Mouse (Mus musculus): Measurements from ENCODE around the gene Slc15a5.
"Not testable (repeated sequence)": the region's sequence is repeated elsewhere in the genome, so short reads cannot be mapped to it uniquely, and the experiment has no call there.

Gene Slc15a5

GRCm38 (mm10) chr6:138079816-138080215 is at the start of gene Slc15a5:
Slc15a5 (minus strand) TSS chr6:138079916.
- DNase-seq (ENCODE audit: low spot score in 2 of 2): no peak

GRCm38 (mm10) chr6:138128392-138129335 is 48.9 kb upstream of the Slc15a5 start:
- no peak for DNase-seq (ENCODE audit: low spot score in 2 of 2)

GRCm38 (mm10) chr6:138117496-138117895 is 37.8 kb upstream of the Slc15a5 start:
- no peak for DNase-seq (ENCODE audit: low spot score in 2 of 2)

GRCm38 (mm10) chr6:138104559-138104958 is 24.8 kb upstream of the Slc15a5 start:
- no peak for DNase-seq (ENCODE audit: low spot score in 2 of 2)

GRCm38 (mm10) chr6:138102940-138103339 is 23.2 kb upstream of the Slc15a5 start:
- no peak for DNase-seq (ENCODE audit: low spot score in 2 of 2)

GRCm38 (mm10) chr6:138101843-138102242 is 22.1 kb upstream of the Slc15a5 start:
- no peak for DNase-seq (ENCODE audit: low spot score in 2 of 2)

- DNase-seq (ENCODE audit: low spot score in 2 of 2): no peak
Observed at GRCm38 (mm10) chr6:138099646-138100045, 19.9 kb upstream of the Slc15a5 start.

GRCm38 (mm10) chr6:138095060-138095459 is 15.3 kb upstream of the Slc15a5 start:
- no peak for DNase-seq (ENCODE audit: low spot score in 2 of 2)

- DNase-seq (ENCODE audit: low spot score in 2 of 2): no peak
Observed at GRCm38 (mm10) chr6:138092432-138092831, 12.7 kb upstream of the Slc15a5 start.

GRCm38 (mm10) chr6:138089084-138089483 is 9.4 kb upstream of the Slc15a5 start:
- DNase-seq (ENCODE audit: low spot score in 2 of 2): no peak

GRCm38 (mm10) chr6:138086421-138086820 is 6.7 kb upstream of the Slc15a5 start:
- DNase-seq (ENCODE audit: low spot score in 2 of 2): not testable (repeated sequence)

- DNase-seq (ENCODE audit: low spot score in 2 of 2): no peak
Observed at GRCm38 (mm10) chr6:138080778-138081549, 1.2 kb upstream of the Slc15a5 start.

GRCm38 (mm10) chr6:138077681-138078439 is 1.9 kb downstream of the Slc15a5 start:
- DNase-seq (ENCODE audit: low spot score in 2 of 2): no peak

- DNase-seq (ENCODE audit: low spot score in 2 of 2): no peak
Observed at GRCm38 (mm10) chr6:138075723-138076122, 4.0 kb downstream of the Slc15a5 start.

- DNase-seq (ENCODE audit: low spot score in 2 of 2): no peak
Observed at GRCm38 (mm10) chr6:138073540-138073939, 6.2 kb downstream of the Slc15a5 start.

GRCm38 (mm10) chr6:138072963-138073339 is 6.8 kb downstream of the Slc15a5 start:
- DNase-seq (ENCODE audit: low spot score in 2 of 2): no peak

GRCm38 (mm10) chr6:138072110-138072962 is 7.4 kb downstream of the Slc15a5 start:
- no peak for DNase-seq (ENCODE audit: low spot score in 2 of 2)

GRCm38 (mm10) chr6:138071505-138072107 is 8.1 kb downstream of the Slc15a5 start:
- DNase-seq (ENCODE audit: low spot score in 2 of 2): no peak

- no peak for DNase-seq (ENCODE audit: low spot score in 2 of 2)
Observed at GRCm38 (mm10) chr6:138070720-138071504, 8.8 kb downstream of the Slc15a5 start.

GRCm38 (mm10) chr6:138069921-138070320 is 9.8 kb downstream of the Slc15a5 start:
- no peak for DNase-seq (ENCODE audit: low spot score in 2 of 2)
